Mouse (Mus musculus) thymus, adult 2 months (tissue): Measurements from ENCODE around the gene Nfkbiz.

Experiments
- CTCF ChIP-seq: fragments of 200-500 bp; IDR thresholded peaks from 2 replicates; pipeline ENCODE4 v1.5.1; 2012; ENCODE audit warnings: mild to moderate bottlenecking, control low read depth, low read length, moderate library complexity, borderline replicate concordance; ENCODE audit not compliant: control insufficient read depth, poor library complexity, insufficient read depth; ENCODE audit errors: extremely low read depth
- POLR2A ChIP-seq: fragments of 200-500 bp; IDR thresholded peaks from 2 replicates; pipeline ENCODE4 v1.6.1; 2012; ENCODE audit warnings: mild to moderate bottlenecking, low read length, control low read depth, moderate library complexity; ENCODE audit not compliant: control insufficient read depth, poor library complexity, insufficient read depth; ENCODE audit errors: extremely low read depth

- TF ChIP-seq CTCF (no peak), POLR2A (no peak)
These were observed 13.8 kb upstream of the Nfkbiz start for GRCm38 (mm10) chr16:55852515-55852914.
